Mouse (Mus musculus) layer of hippocampus, adult 2 months (tissue): ENCODE results near the gene Lrrc20. TPM values are rescaled to one million over a fixed set of nuclear protein-coding genes. Genes with fewer than 3 reads are reported as not detected.
A peak's percentile ranks its signal among the peaks of the same experiment; 100 is the strongest.

Source experiments
- DNase-seq, 2 experiments: peaks; one replicate each; pipeline ENCODE4 v3.0.0; 2022; ENCODE audit warnings: low spot score in 2 of 2
- H3K27ac ChIP-seq: fragments of 200-600 bp; 2 replicates; pipeline ENCODE4 v1.8.1; 2022
- H3K4me3 ChIP-seq: fragments of 200-600 bp; 2 replicates; pipeline ENCODE4 v1.8.1; 2022; ENCODE audit warnings: mild to moderate bottlenecking
- CTCF ChIP-seq: fragments of 200-600 bp; conservative IDR thresholded peaks from 2 replicates; pipeline ENCODE4 v1.8.1; 2022; ENCODE audit warnings: antibody characterized with exemption, mild to moderate bottlenecking, moderate library complexity
- total RNA-seq, 2 experiments: library from RNA; stranded (reverse); gene quantifications; 2 replicates each; pipeline ENCODE4 v1.2.3; 2021

The Lrrc20 gene
- total RNA-seq, 2 experiments from 2014 or later: 21.4 to 24.4 TPM

DNA sequence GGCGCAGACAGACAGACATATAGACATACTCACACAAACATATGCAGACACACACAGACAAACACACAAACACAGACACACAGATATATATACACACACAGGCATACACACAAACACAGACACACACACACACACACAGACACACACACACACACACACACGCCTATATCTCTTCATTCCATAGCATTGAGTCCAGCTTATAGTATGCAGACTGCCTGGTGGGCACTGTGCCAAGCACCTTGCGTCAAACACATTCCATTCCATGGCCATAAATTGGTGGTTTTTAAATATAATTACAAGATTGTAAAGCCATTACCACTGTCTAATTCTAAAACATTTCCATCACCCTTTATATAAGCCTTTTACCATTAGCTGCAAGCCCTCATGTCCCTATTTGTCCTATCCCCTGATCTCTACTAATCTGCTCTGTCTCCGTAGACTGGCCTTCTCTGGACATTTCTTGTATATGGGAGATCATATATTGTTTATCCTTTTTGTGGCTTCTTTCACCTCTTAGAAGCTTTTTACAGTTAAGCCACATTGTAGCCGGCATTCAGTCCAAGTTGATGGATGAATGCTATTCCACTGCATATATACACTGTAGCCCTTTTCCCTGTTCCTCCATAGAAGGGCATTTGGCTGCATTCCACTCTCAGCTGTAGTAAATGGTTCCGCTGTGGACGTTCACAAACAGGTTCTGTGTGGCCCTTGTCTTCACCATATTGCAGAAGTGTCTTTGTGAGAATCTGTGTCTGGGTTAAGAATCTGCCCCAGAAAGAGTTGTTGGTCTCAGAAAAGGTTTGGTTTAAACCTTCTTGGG is 31.0 kb downstream of the Lrrc20 start:
- Histone ChIP-seq H3K27ac (no peak overlapping the region), H3K4me3 (no peak overlapping the region)
- no peak for TF ChIP-seq CTCF
- DNase-seq: no peak

DNA sequence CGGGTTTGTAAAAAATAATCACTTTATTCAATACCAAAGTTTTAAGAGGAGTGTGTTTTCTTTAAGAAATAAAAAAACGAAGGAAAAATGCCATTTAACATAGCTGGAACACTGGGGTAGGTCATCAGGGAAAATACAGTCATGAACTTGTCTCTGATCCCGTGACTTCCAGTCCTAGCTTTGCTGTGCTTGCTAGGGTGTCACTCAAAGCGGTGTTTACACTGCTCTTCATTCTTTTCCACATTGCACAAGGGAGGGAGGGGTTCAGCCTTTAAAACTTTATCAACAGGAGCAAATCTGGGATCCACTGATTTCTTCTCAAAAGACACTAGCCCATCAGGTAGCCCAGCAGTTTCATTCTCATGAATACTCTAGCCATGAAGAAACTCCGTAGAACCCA is 34.3 kb downstream of the Lrrc20 start:
- TF ChIP-seq CTCF: no peak
- Histone ChIP-seq H3K4me3 (no peak overlapping the region), H3K27ac (no peak overlapping the region)
- DNase-seq: no peak

DNA sequence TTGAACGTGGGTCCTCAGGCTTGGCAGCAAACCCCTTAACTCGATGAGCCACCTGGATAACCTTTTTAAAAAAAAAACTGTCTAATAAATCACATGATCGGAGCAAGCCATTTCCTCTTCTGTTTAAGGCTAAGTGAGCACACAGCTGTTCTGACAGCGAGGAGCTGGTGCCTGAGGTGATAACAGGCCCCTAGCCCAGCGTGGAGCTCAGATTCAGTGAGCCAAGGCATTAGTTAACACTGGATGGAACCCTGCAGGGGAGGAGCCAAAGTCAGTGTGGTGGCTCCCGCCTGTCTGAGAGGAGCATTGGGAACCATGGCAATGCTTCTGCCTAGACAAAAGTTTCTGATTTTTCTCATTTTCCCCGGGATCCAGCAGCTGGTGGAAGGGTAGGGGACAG is 35.2 kb downstream of the Lrrc20 start:
- Histone ChIP-seq H3K27ac (no peak overlapping the region), H3K4me3 (no peak overlapping the region)
- DNase-seq: no peak
- TF ChIP-seq CTCF: no peak

DNA sequence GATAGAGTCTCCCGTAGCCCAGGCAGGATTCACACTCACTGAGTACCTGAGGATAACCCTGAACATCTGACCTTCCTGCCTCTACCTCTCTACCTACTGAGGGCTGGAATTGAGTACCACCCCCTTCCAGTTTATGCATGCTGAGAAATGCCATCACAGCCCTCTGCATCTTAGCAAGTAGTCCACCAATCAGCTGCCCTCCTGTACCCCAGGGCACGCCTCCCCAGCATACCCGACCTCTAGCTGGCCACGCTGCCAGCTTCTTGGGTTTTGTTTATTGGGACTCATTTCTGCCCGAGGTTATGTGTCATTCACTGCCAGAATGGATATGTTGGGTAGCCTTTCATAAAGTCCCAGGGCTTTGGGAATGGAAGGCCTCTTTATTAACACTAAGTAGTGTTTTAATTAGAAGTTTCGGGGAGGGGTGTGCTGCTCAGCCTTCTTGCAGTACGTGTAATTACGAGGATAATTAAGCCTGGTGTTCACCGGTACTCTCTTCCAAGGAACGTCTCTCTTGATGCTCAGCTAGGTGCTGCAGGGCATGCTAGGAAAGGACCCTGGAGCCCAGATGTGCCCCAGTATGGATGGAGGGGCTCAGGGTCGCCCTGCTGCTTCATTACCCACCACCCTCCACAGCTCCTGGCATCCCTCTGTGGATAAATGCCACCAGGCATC is 36.8 kb downstream of the Lrrc20 start:
- Histone ChIP-seq H3K27ac (no peak overlapping the region), H3K4me3 (no peak overlapping the region)
- DNase-seq: no peak
- no peak for TF ChIP-seq CTCF

DNA sequence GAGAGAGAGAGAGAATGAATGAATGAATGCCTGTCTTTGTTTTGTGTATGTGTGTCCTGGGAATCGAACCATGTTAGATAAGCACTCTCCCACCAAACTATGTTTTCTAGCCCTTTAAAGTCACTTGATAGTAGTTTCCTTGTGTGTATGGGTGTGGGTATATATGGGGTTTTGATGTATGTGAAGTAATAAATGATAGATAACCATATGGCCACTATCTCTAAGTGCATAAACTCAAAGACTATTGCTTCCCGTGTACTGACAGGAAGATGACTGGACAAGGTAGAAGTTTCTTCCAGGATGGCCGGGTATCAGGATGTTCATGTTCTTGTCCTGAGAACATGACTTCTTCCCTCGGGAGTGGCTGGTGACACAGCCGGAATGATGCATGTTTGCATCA is 41.3 kb downstream of the Lrrc20 start:
- TF ChIP-seq CTCF: no peak
- Histone ChIP-seq H3K27ac (no peak overlapping the region), H3K4me3 (no peak overlapping the region)
- no peak for DNase-seq

DNA sequence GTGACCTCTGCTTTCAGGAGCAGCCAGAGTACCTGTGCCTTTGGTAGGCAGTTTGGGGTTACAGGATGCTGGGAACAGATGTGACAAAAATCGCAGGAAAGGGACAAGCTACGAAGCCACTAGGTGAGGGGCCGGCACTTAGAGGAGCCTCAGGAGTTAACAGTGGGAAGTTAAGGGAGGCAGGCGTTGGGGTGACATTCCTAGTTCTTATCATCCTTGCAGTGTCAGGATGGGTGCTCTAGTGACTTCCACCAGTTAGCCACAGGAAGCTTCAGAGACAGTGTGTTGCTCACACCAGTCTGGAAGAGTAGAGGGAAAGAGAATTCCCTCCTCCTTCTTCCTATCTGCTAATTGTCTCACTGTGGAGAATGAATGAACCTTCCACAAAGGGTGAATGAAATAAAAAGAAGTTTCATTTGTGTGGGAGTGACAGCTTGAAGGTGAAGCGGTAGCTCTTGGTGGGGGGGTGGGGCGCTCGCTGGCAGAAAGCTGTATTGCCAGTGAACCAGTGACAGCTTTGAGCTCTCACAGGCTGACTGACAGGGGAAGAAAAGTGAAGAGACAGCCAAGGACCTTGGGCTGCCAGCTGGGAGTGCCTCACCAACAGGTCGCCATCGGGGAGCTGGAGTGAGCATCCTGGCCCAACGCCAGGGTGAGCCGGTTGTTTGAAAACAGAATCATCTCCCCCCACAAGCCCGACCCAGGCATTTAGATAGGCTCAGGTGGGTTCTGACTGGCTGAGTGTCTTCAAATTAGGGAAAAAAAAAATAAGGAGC is 41.9 kb downstream of the Lrrc20 start:
- DNase-seq: no peak
- no peak overlapping the region for H3K27ac ChIP-seq
- H3K4me3 ChIP-seq: no peak overlapping the region
- no peak for TF ChIP-seq CTCF

DNA sequence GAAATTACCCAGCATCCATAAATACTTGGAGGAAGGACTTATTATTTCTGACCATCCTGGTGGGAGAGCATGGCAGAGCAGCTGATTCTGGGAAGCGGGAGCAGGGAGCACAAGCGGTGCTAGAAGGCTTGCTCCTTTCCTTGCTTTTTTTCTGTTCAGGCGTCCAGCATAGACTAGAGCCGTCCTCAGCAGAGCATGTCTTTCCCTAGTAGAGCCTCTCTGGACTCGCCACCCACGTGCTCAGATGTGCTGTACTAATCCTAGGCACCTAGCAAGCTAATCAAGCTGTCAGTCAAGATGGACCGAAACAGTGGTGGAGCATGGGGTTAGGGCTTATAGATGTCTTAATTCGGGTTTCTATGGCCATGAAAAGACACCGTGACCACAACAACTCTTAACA is 42.7 kb downstream of the Lrrc20 start:
- DNase-seq: no peak
- H3K4me3 ChIP-seq: no peak overlapping the region
- no peak overlapping the region for H3K27ac ChIP-seq
- no peak for TF ChIP-seq CTCF

DNA sequence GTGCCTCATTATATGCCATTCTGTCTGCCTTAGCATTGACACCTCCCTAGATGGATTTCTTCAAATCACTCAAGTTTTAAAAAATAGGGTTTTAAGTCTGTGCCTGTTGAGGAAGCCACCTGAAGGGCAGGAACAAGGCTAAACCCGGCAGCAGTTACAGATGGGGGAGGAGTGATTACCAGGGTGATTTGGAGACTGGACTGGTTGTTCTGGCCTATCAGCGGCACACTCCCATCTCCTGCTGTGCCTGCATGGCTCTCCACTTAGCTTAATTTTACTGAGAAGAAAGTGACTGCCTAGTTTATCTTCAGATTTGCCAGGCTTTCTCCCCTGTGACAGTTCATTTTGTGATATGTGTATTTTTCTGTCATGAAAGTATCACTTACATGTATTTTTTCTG is 43.9 kb downstream of the Lrrc20 start:
- Histone ChIP-seq H3K27ac (no peak overlapping the region), H3K4me3 (no peak overlapping the region)
- TF ChIP-seq CTCF: no peak

DNA sequence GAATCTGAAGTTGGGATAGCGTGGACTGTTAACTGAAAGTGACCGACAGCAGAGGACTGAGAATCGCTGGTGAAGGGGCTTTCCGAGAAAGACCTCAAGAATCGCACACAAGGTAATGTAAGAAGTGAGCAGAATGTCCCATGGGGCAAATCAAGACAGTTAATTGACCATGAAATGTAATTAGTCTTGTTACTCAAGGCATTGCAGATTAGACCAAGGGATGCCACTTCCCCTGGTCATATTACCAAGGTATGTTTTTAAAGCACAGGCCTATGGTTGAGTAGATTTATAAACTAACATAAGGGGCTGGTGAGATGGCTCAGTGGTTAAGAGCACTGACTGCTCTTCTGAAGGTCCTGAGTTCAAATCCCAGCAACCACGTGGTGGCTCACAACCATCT is 45.1 kb downstream of the Lrrc20 start:
- no peak for DNase-seq
- no peak overlapping the region for H3K27ac ChIP-seq
- no peak overlapping the region for H3K4me3 ChIP-seq
- no peak for TF ChIP-seq CTCF

More for the DNA sequence above, 43.9 kb downstream of the Lrrc20 start:
- DNase-seq: no peak

DNA sequence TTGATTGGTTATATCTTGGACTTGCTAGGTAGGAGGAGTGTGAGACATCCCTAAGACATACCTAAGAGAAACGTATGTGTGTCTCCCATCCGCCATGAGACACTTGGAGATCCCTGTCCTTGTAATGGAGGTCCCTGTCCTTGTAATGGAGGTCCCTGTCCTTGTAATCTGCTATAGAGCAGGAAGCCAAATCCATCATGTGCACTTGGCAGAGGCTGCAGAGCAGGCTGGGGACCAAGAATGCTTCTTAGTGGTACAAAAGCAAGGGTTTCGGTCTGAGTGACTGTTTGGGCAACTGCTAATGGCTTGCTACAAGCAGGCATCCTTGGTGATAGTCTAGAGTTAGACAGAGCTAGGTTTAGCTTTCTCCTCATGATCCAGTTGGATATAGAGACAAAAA is 55.3 kb downstream of the Lrrc20 start:
- H3K4me3 ChIP-seq: no peak overlapping the region
- DNase-seq: no peak
- no peak overlapping the region for H3K27ac ChIP-seq
- no peak for TF ChIP-seq CTCF

DNA sequence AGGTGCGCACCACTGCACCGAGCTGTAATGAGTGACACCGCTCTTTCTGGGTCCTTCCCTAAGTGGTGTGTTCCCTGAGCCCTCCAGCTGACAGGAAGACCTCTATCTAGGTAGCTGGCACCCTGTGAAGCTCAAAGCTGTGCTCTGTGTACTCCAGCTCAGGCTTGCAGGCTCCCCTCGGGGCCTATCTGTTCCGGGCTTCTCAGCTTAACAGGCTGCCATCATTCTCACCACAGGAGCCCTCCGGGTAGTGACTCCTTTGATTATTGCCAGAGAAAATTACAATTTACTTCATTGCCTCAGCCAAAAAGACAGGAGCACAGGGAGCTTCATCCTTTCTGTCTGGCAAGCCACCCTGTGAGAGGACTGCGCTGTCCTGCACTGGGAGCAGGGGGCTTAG is 57.7 kb downstream of the Lrrc20 start:
- Histone ChIP-seq H3K4me3 (no peak overlapping the region), H3K27ac (no peak overlapping the region)
- DNase-seq: no peak
- no peak for TF ChIP-seq CTCF

DNA sequence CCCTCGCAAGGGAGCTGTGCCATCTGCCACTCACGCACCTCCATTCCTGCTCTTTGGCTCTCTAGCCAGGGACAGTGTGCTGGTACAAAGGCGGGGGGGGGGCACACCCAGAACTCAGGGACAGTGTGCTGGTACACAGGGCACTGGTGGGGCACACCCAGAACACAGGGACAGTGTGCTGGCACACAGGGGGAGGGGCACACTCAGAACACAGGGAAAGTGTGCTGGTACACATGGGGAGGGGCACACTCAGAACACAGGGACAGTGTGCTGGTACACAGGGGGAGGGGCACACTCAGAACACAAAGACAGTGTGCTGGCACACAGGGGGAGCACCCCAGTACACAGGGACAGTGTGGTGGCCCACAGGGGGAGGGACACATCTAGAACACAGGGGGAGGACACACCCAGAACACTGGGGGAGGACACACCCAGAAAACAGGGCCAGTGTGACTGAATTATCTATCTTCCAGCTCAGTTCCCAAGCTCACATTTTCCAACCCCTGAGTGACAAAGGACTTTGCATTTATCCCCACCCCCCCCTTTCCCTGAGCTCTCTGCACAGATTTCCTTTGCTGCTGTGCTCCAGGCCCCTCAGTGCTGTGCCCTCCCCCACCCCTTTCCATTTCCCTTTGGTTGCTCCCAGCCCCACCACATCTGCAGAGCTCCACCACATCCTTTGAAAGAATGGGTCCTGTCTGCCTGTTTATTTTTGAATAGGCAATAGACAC is 58.9 kb downstream of the Lrrc20 start:
- no peak for TF ChIP-seq CTCF
- DNase-seq: no peak
- Histone ChIP-seq H3K4me3 (no peak overlapping the region), H3K27ac (peak overlapping the region; percentile 39; the same call in 1 of the 2 replicates)
